Mouse (Mus musculus): ENCODE measurements at regions not wholly inside any gene's neighbourhood (a gene's known extent, or its start where the extent isn't known, plus 50 kb on each side); places are given as distances from the start of the nearest gene placed in this dataset.

GRCm38 (mm10) chr19:28181171-28181570, 170.2 kb upstream of the Rfx3 start:
- no peak overlapping the region for H3K4me3 ChIP-seq (ENCODE audit: low read depth, low read length)
- 90% methylated on average over 2 of the region's 2 CpGs for WGBS
- H3K9ac ChIP-seq (ENCODE audit: low read depth, low read length), result no peak overlapping the region
- no peak overlapping the region for H3K27ac ChIP-seq (ENCODE audit: low read depth, low read length)
- no peak for ATAC-seq (ENCODE audit: low FRiP score)
- no peak for DNase-seq (ENCODE audit: low spot score)
- H3K4me2 ChIP-seq (replicated peaks; ENCODE audit: low read depth, low read length), result no peak overlapping the region
- no peaks in the 10 kb centered on the region for H3K36me3 ChIP-seq (ENCODE audit: control insufficient read depth, insufficient read depth, low read length)
- no peaks in the 10 kb centered on the region for H3K9me3 ChIP-seq (ENCODE audit: control insufficient read depth, low read length)
- H3K4me1 ChIP-seq (replicated peaks; ENCODE audit: control insufficient read depth, insufficient read depth, low read length), result no peaks in the 10 kb centered on the region
- H3K27me3 ChIP-seq (ENCODE audit: control insufficient read depth, insufficient read depth, low read length), result no peaks in the 10 kb centered on the region

DNA sequence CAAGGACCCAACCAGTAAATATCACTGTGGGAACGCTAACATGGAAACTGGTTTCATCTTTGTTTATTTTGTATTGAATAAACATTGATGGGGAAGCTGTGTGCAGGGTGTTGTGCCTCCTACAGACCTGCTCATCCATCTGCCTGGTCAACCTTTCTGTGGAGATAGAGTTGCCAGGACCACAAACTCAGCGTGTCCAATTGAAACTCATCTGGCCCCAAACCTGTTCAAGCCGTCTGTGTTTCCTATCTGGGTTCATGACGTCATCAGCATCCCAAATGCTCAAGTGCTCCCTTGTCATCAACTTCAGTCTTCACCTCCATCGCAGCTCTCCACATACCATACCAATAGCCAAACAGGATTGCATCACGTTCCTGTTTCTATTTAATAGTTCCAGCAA, 167.1 kb upstream of the Rfx3 start:
- Histone ChIP-seq H3K27me3 (ENCODE audit: control insufficient read depth, insufficient read depth, low read length) (no peaks in the 10 kb centered on the region), H3K4me2 (replicated peaks; ENCODE audit: low read depth, low read length) (no peak overlapping the region), H3K4me1 (replicated peaks; ENCODE audit: control insufficient read depth, insufficient read depth, low read length) (no peaks in the 10 kb centered on the region), H3K27ac (ENCODE audit: low read depth, low read length) (no peak overlapping the region), H3K4me3 (ENCODE audit: low read depth, low read length) (no peak overlapping the region), H3K9ac (ENCODE audit: low read depth, low read length) (no peak overlapping the region), H3K9me3 (ENCODE audit: control insufficient read depth, low read length) (no peaks in the 10 kb centered on the region), H3K36me3 (ENCODE audit: control insufficient read depth, insufficient read depth, low read length) (no peaks in the 10 kb centered on the region)
- 89% methylated on average over 6 of the region's 6 CpGs for WGBS
- ATAC-seq (ENCODE audit: low FRiP score) (no peak), DNase-seq (ENCODE audit: low spot score) (no peak)

- Histone ChIP-seq H3K4me3 (ENCODE audit: low read depth, low read length) (no peak overlapping the region), H3K4me2 (replicated peaks; ENCODE audit: low read depth, low read length) (no peak overlapping the region), H3K27ac (ENCODE audit: low read depth, low read length) (no peak overlapping the region), H3K36me3 (ENCODE audit: control insufficient read depth, insufficient read depth, low read length) (no peaks in the 10 kb centered on the region), H3K27me3 (ENCODE audit: control insufficient read depth, insufficient read depth, low read length) (no peaks in the 10 kb centered on the region), H3K9ac (ENCODE audit: low read depth, low read length) (no peak overlapping the region), H3K4me1 (replicated peaks; ENCODE audit: control insufficient read depth, insufficient read depth, low read length) (no peaks in the 10 kb centered on the region), H3K9me3 (ENCODE audit: control insufficient read depth, low read length) (no peaks in the 10 kb centered on the region)
- WGBS, result 93% methylated on average over 6 of the region's 6 CpGs
- ATAC-seq (ENCODE audit: low FRiP score) (no peak), DNase-seq (ENCODE audit: low spot score) (no peak)
Measured at GRCm38 (mm10) chr19:28176821-28177220, 165.9 kb upstream of the Rfx3 start.

DNA sequence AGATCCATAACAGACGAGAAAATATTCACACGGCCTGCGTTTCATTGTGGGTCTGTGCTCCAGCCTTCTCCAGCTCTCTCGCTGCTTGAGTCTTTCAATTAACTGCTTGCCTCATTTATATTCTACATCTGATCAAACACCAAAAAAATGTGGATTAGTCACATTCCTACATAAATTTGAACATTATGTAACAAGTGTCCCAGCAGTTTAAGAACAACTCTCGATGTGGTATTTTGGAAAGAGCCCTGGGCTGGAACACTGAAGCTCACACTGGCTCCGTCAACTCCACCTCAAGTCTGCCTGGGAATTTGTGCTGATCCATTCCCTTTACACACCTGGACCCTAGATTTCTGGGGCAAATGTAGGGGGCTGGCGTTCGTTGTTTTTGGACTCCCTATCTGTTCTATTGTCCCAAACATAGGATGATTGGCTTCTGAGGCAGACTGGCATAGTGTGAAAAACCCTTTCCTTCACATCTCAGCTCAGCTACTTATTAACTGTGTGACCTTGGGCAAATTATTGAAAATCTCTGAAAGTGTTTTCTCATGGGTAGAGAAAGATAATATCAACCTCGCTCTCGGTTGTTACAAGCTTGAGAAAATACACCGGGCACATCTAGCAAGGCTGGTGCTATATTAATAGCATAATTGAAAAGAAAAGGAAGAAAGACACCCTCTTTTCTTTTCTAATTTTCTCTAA, 161.0 kb upstream of the Rfx3 start:
- no peaks in the 10 kb centered on the region for H3K9me3 ChIP-seq (ENCODE audit: control insufficient read depth, low read length)
- no peak for ATAC-seq (ENCODE audit: low FRiP score)
- WGBS, result 90% methylated on average over 11 of the region's 11 CpGs

GRCm38 (mm10) chr19:28167451-28168165, 156.6 kb upstream of the Rfx3 start:
- no peaks in the 10 kb centered on the region for H3K4me1 ChIP-seq (replicated peaks; ENCODE audit: control insufficient read depth, insufficient read depth, low read length)
- 83% methylated on average over 12 of the region's 12 CpGs for WGBS
- no peaks in the 10 kb centered on the region for H3K36me3 ChIP-seq (ENCODE audit: control insufficient read depth, insufficient read depth, low read length)
- H3K9ac ChIP-seq (ENCODE audit: low read depth, low read length), result no peak overlapping the region
- ATAC-seq (ENCODE audit: low FRiP score) (no peak), DNase-seq (ENCODE audit: low spot score) (no peak)
- no peak overlapping the region for H3K4me2 ChIP-seq (replicated peaks; ENCODE audit: low read depth, low read length)
- H3K9me3 ChIP-seq (ENCODE audit: control insufficient read depth, low read length), result no peaks in the 10 kb centered on the region
- no peaks in the 10 kb centered on the region for H3K27me3 ChIP-seq (ENCODE audit: control insufficient read depth, insufficient read depth, low read length)
- no peak overlapping the region for H3K27ac ChIP-seq (ENCODE audit: low read depth, low read length)
- H3K4me3 ChIP-seq (ENCODE audit: low read depth, low read length), result no peak overlapping the region

More for the DNA sequence above, 161.0 kb upstream of the Rfx3 start:
- H3K36me3 ChIP-seq (ENCODE audit: control insufficient read depth, insufficient read depth, low read length), result no peaks in the 10 kb centered on the region
- no peak overlapping the region for H3K4me2 ChIP-seq (replicated peaks; ENCODE audit: low read depth, low read length)
- no peak overlapping the region for H3K4me3 ChIP-seq (ENCODE audit: low read depth, low read length)
- H3K27me3 ChIP-seq (ENCODE audit: control insufficient read depth, insufficient read depth, low read length), result no peaks in the 10 kb centered on the region
- H3K9ac ChIP-seq (ENCODE audit: low read depth, low read length), result no peak overlapping the region
- no peaks in the 10 kb centered on the region for H3K4me1 ChIP-seq (replicated peaks; ENCODE audit: control insufficient read depth, insufficient read depth, low read length)
- no peak for DNase-seq (ENCODE audit: low spot score)
- no peak overlapping the region for H3K27ac ChIP-seq (ENCODE audit: low read depth, low read length)

GRCm38 (mm10) chr19:28166626-28167025, 155.7 kb upstream of the Rfx3 start:
- Histone ChIP-seq H3K27me3 (ENCODE audit: control insufficient read depth, insufficient read depth, low read length) (no peaks in the 10 kb centered on the region), H3K9me3 (ENCODE audit: control insufficient read depth, low read length) (no peaks in the 10 kb centered on the region), H3K4me1 (replicated peaks; ENCODE audit: control insufficient read depth, insufficient read depth, low read length) (no peaks in the 10 kb centered on the region), H3K27ac (ENCODE audit: low read depth, low read length) (no peak overlapping the region), H3K4me3 (ENCODE audit: low read depth, low read length) (no peak overlapping the region), H3K9ac (ENCODE audit: low read depth, low read length) (no peak overlapping the region), H3K36me3 (ENCODE audit: control insufficient read depth, insufficient read depth, low read length) (no peaks in the 10 kb centered on the region), H3K4me2 (replicated peaks; ENCODE audit: low read depth, low read length) (no peak overlapping the region)
- ATAC-seq (ENCODE audit: low FRiP score) (no peak), DNase-seq (ENCODE audit: low spot score) (no peak)
- 90% methylated on average over 7 of the region's 7 CpGs for WGBS

DNA sequence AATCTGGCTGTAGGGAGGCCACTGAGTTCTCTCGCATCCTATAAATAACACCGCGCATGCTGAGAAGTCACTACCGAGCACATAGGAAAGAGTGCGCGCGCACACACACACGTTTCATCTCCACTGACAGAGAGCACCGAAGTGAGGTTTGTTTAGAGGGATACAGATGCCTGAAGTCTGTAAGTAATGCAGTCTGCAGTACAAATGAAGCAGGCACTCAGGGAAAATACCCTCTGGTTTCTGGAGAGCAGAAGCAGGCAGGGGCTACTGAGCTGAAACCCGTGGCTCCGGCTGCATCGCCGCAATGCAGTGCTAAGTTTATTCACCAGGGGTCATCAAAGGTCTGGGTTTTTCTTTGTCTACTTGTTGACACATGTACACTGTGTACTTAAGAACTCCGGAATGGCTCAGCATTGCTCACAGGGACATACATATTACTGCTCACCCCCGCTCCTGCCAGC, 155.0 kb upstream of the Rfx3 start:
- no peaks in the 10 kb centered on the region for H3K4me1 ChIP-seq (replicated peaks; ENCODE audit: control insufficient read depth, insufficient read depth, low read length)
- peak; percentile 69; the same call in 1 of the 2 replicates for ATAC-seq (ENCODE audit: low FRiP score)
- H3K27ac ChIP-seq (ENCODE audit: low read depth, low read length), result no peak overlapping the region
- no peak overlapping the region for H3K9ac ChIP-seq (ENCODE audit: low read depth, low read length)
- H3K9me3 ChIP-seq (ENCODE audit: control insufficient read depth, low read length), result no peaks in the 10 kb centered on the region
- H3K36me3 ChIP-seq (ENCODE audit: control insufficient read depth, insufficient read depth, low read length), result no peaks in the 10 kb centered on the region
- no peak overlapping the region for H3K4me2 ChIP-seq (replicated peaks; ENCODE audit: low read depth, low read length)
- peak; percentile 79 for DNase-seq (ENCODE audit: low spot score)
- H3K27me3 ChIP-seq (ENCODE audit: control insufficient read depth, insufficient read depth, low read length), result no peaks in the 10 kb centered on the region
- no peak overlapping the region for H3K4me3 ChIP-seq (ENCODE audit: low read depth, low read length)
- WGBS, result 50% methylated on average over 15 of the region's 15 CpGs

- Histone ChIP-seq H3K27me3 (ENCODE audit: control insufficient read depth, insufficient read depth, low read length) (no peaks in the 10 kb centered on the region), H3K4me2 (replicated peaks; ENCODE audit: low read depth, low read length) (no peak overlapping the region), H3K4me1 (replicated peaks; ENCODE audit: control insufficient read depth, insufficient read depth, low read length) (no peaks in the 10 kb centered on the region), H3K27ac (ENCODE audit: low read depth, low read length) (no peak overlapping the region), H3K9me3 (ENCODE audit: control insufficient read depth, low read length) (no peaks in the 10 kb centered on the region), H3K36me3 (ENCODE audit: control insufficient read depth, insufficient read depth, low read length) (no peaks in the 10 kb centered on the region), H3K9ac (ENCODE audit: low read depth, low read length) (no peak overlapping the region), H3K4me3 (ENCODE audit: low read depth, low read length) (no peak overlapping the region)
- no peak for ATAC-seq (ENCODE audit: low FRiP score)
- 86% methylated on average over 6 of the region's 6 CpGs for WGBS
- no peak for DNase-seq (ENCODE audit: low spot score)
Measured at GRCm38 (mm10) chr19:28163195-28163594, 152.2 kb upstream of the Rfx3 start.

DNA sequence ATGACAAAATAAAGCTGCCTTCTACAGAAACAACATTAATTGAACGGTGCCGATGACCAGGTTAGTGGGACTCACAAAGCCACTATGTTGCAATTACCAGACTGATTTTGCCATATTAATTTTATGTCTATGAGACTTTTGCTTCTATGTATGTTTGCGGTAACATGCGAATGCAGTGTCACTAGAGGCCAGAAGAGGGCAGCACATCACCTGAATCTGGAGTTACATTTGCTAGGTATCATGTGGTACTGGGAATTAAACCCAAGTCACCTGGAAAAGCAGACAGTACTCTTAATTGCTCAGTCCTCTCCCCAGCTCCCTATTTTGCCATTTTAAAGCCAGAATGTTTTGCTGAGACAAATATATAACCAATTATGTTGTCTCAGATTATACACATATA, 149.6 kb upstream of the Rfx3 start:
- no peak overlapping the region for H3K4me3 ChIP-seq (ENCODE audit: low read depth, low read length)
- DNase-seq (ENCODE audit: low spot score) (peak; percentile 18), ATAC-seq (ENCODE audit: low FRiP score) (no peak)
- H3K27me3 ChIP-seq (ENCODE audit: control insufficient read depth, insufficient read depth, low read length), result no peaks in the 10 kb centered on the region
- H3K4me2 ChIP-seq (replicated peaks; ENCODE audit: low read depth, low read length), result no peak overlapping the region
- H3K27ac ChIP-seq (ENCODE audit: low read depth, low read length), result no peak overlapping the region
- H3K4me1 ChIP-seq (replicated peaks; ENCODE audit: control insufficient read depth, insufficient read depth, low read length), result no peaks in the 10 kb centered on the region
- 74% methylated on average over 4 of the region's 4 CpGs for WGBS
- no peak overlapping the region for H3K9ac ChIP-seq (ENCODE audit: low read depth, low read length)
- no peaks in the 10 kb centered on the region for H3K36me3 ChIP-seq (ENCODE audit: control insufficient read depth, insufficient read depth, low read length)
- no peaks in the 10 kb centered on the region for H3K9me3 ChIP-seq (ENCODE audit: control insufficient read depth, low read length)

All from hindbrain, embryonic 11.5 days (tissue).